Mouse (Mus musculus): Measurements from ENCODE around the gene Eci3. TPM values are rescaled to one million over a fixed set of nuclear protein-coding genes. Genes with fewer than 3 reads are reported as not detected.
"Not testable (repeated sequence)": the region's sequence is repeated elsewhere in the genome, so short reads cannot be mapped to it uniquely, and the experiment has no call there.

Eci3 gene
- total and polyA plus RNA-seq, 3 experiments = 0.35 to 0.93 TPM; not detected in 1

- H3K4me3 ChIP-seq (ENCODE audit: control insufficient read depth in 1 of 2, insufficient read depth in 1 of 2, low read depth in 2 of 2, low read length in 2 of 2); H3K4me1 ChIP-seq (ENCODE audit: control insufficient read depth in 1 of 2, insufficient read depth in 2 of 2, low read length in 2 of 2); H3K36me3 ChIP-seq (ENCODE audit: control insufficient read depth in 1 of 2, insufficient read depth in 2 of 2, low read length in 2 of 2); H3K79me2 ChIP-seq (ENCODE audit: control insufficient read depth, insufficient read depth, low read length, poor library complexity); H3K27ac ChIP-seq (ENCODE audit: control insufficient read depth, low read depth, low read length); H3K9me3 ChIP-seq (replicated peaks; ENCODE audit: insufficient read depth, low read length); H3K27me3 ChIP-seq (ENCODE audit: control insufficient read depth in 1 of 2, insufficient read depth in 2 of 2, low read length in 2 of 2); H3K9ac ChIP-seq (ENCODE audit: control insufficient read depth, low read depth, low read length, poor library complexity, severe bottlenecking): not testable (repeated sequence)
- peak; percentile 57 for TF ChIP-seq GATA1 (IDR thresholded peaks at IDR 0.05; ENCODE audit: low read depth, low read length)
- TF ChIP-seq ETS1 (IDR thresholded peaks at IDR 0.05; ENCODE audit: low read depth, low read length) = peak; percentile 59
- TF ChIP-seq EP300 (IDR thresholded peaks at IDR 0.05; ENCODE audit: low read depth in 1 of 2, low read length in 2 of 2) = peak; percentile 61 to 64
- peak; percentile 57 for TF ChIP-seq TCF12 (IDR thresholded peaks at IDR 0.05; ENCODE audit: low read depth, low read length)
- DNase-seq (ENCODE audit: low read depth, low spot score) = peak; percentile 52
These were observed 12.2 kb downstream of the Eci3 start for GRCm38 (mm10) chr13:34951437-34951836.

GRCm38 (mm10) chr13:34942370-34942769 lies 21.2 kb downstream of the Eci3 start:
- no peaks in the 10 kb centered on the region for H3K9me3 ChIP-seq (replicated peaks; ENCODE audit: insufficient read depth, low read length)

GRCm38 (mm10) chr13:34934931-34935644 lies 28.5 kb downstream of the Eci3 start:
- Histone ChIP-seq H3K9me3 (replicated peaks; ENCODE audit: insufficient read depth, low read length) (no peaks in the 10 kb centered on the region), H3K27me3 (ENCODE audit: control insufficient read depth in 1 of 2, insufficient read depth in 2 of 2, low read length in 2 of 2) (peaks cover 2 to 6% of the 10 kb centered on the region in 2 experiments; a peak in 3 of 4 replicates), H3K4me3 (ENCODE audit: control insufficient read depth in 1 of 2, insufficient read depth in 1 of 2, low read depth in 2 of 2, low read length in 2 of 2) (no peak overlapping the region), H3K4me1 (ENCODE audit: control insufficient read depth in 1 of 2, insufficient read depth in 2 of 2, low read length in 2 of 2) (no peaks in the 10 kb centered on the region), H3K36me3 (ENCODE audit: control insufficient read depth in 1 of 2, insufficient read depth in 2 of 2, low read length in 2 of 2) (no peaks in the 10 kb centered on the region), H3K9ac (ENCODE audit: control insufficient read depth, low read depth, low read length, poor library complexity, severe bottlenecking) (no peak overlapping the region), H3K27ac (ENCODE audit: control insufficient read depth, low read depth, low read length) (no peak overlapping the region), H3K79me2 (ENCODE audit: control insufficient read depth, insufficient read depth, low read length, poor library complexity) (no peaks in the 10 kb centered on the region)
- no peak for DNase-seq (ENCODE audit: low read depth, low spot score)
- TF ChIP-seq USF2 (IDR thresholded peaks at IDR 0.05; ENCODE audit: borderline replicate concordance in 1 of 2, insufficient read depth in 1 of 2, low read depth in 1 of 2, low read length in 2 of 2) = no peak
- TF ChIP-seq JUND (IDR thresholded peaks at IDR 0.05; ENCODE audit: low read depth, low read length) = no peak
- TF ChIP-seq TBP (IDR thresholded peaks at IDR 0.05; ENCODE audit: low read depth, low read length) = no peak
- no peak for TF ChIP-seq POLR2AphosphoS5 (IDR thresholded peaks at IDR 0.05; ENCODE audit: borderline replicate concordance, low read depth, low read length)
- no peak for TF ChIP-seq MYC (IDR thresholded peaks at IDR 0.05; ENCODE audit: low read depth, low read length)
- no peak for TF ChIP-seq ETS1 (IDR thresholded peaks at IDR 0.05; ENCODE audit: low read depth, low read length)
- no peak for TF ChIP-seq GABPA (IDR thresholded peaks at IDR 0.05; ENCODE audit: low read depth, low read length)
- TF ChIP-seq CHD1 (IDR thresholded peaks at IDR 0.05; ENCODE audit: low read depth, low read length) = no peak
- TF ChIP-seq SMC3 (IDR thresholded peaks at IDR 0.05; ENCODE audit: low read depth, low read length) = no peak
- TF ChIP-seq CTCF (IDR thresholded peaks at IDR 0.05 in 2 of 3, conservative IDR thresholded peaks at IDR 0.05 in 1 of 3; ENCODE audit: control insufficient read depth in 1 of 3, insufficient read depth in 1 of 3, low read depth in 2 of 3, low read length in 3 of 3, poor library complexity in 1 of 3, severe bottlenecking in 1 of 3) = no peak
- TF ChIP-seq USF1 (IDR thresholded peaks at IDR 0.05; ENCODE audit: low read depth, low read length) = no peak
- no peak for TF ChIP-seq NRF1 (IDR thresholded peaks at IDR 0.05; ENCODE audit: insufficient read depth, low read depth, low read length, poor library complexity, severe bottlenecking)
- no peak for TF ChIP-seq MYB (IDR thresholded peaks at IDR 0.05; ENCODE audit: low read depth, low read length)
- TF ChIP-seq ELF1 (IDR thresholded peaks at IDR 0.05; ENCODE audit: low read depth, low read length) = no peak

More at GRCm38 (mm10) chr13:34942370-34942769, 21.2 kb downstream of the Eci3 start:
- Histone ChIP-seq H3K4me3 (ENCODE audit: control insufficient read depth in 1 of 2, insufficient read depth in 1 of 2, low read depth in 2 of 2, low read length in 2 of 2) (no peak overlapping the region), H3K79me2 (ENCODE audit: control insufficient read depth, insufficient read depth, low read length, poor library complexity) (no peaks in the 10 kb centered on the region), H3K27ac (ENCODE audit: control insufficient read depth, low read depth, low read length) (no peak overlapping the region), H3K9ac (ENCODE audit: control insufficient read depth, low read depth, low read length, poor library complexity, severe bottlenecking) (no peak overlapping the region), H3K27me3 (ENCODE audit: control insufficient read depth in 1 of 2, insufficient read depth in 2 of 2, low read length in 2 of 2) (peaks cover 2 to 3% of the 10 kb centered on the region in 2 experiments; a peak in 2 of 4 replicates), H3K36me3 (ENCODE audit: control insufficient read depth in 1 of 2, insufficient read depth in 2 of 2, low read length in 2 of 2) (no peaks in the 10 kb centered on the region), H3K4me1 (ENCODE audit: control insufficient read depth in 1 of 2, insufficient read depth in 2 of 2, low read length in 2 of 2) (no peaks in the 10 kb centered on the region)
- no peak for TF ChIP-seq GABPA (IDR thresholded peaks at IDR 0.05; ENCODE audit: low read depth, low read length)
- TF ChIP-seq EP300 (IDR thresholded peaks at IDR 0.05; ENCODE audit: low read depth in 1 of 2, low read length in 2 of 2) = no peak
- TF ChIP-seq CHD1 (IDR thresholded peaks at IDR 0.05; ENCODE audit: low read depth, low read length) = no peak
- TF ChIP-seq MAX (IDR thresholded peaks at IDR 0.05; ENCODE audit: low read length) = no peak
- TF ChIP-seq KAT2A (conservative IDR thresholded peaks at IDR 0.05; ENCODE audit: low read depth, low read length) = no peak
- TF ChIP-seq ZKSCAN1 (IDR thresholded peaks at IDR 0.05; ENCODE audit: low read depth, low read length) = no peak
- TF ChIP-seq SMC3 (IDR thresholded peaks at IDR 0.05; ENCODE audit: low read depth, low read length) = no peak
- TF ChIP-seq SIN3A (IDR thresholded peaks at IDR 0.05; ENCODE audit: low read length) = no peak
- TF ChIP-seq HCFC1 (IDR thresholded peaks at IDR 0.05; ENCODE audit: low read depth, low read length) = no peak
- no peak for TF ChIP-seq RAD21 (IDR thresholded peaks at IDR 0.05; ENCODE audit: low read depth, low read length)
- no peak for TF ChIP-seq MEF2A (IDR thresholded peaks at IDR 0.05; ENCODE audit: extremely low read depth, insufficient replicate concordance, low read depth, low read length, poor library complexity, severe bottlenecking)
- no peak for TF ChIP-seq CTCF (IDR thresholded peaks at IDR 0.05 in 2 of 3, conservative IDR thresholded peaks at IDR 0.05 in 1 of 3; ENCODE audit: control insufficient read depth in 1 of 3, insufficient read depth in 1 of 3, low read depth in 2 of 3, low read length in 3 of 3, poor library complexity in 1 of 3, severe bottlenecking in 1 of 3)
- TF ChIP-seq POLR2AphosphoS5 (IDR thresholded peaks at IDR 0.05; ENCODE audit: borderline replicate concordance, low read depth, low read length) = no peak
- TF ChIP-seq MYC (IDR thresholded peaks at IDR 0.05; ENCODE audit: low read depth, low read length) = no peak
- no peak for TF ChIP-seq BHLHE40 (IDR thresholded peaks at IDR 0.05; ENCODE audit: borderline replicate concordance, low read depth, low read length)
- TF ChIP-seq JUND (IDR thresholded peaks at IDR 0.05; ENCODE audit: low read depth, low read length) = no peak
- TF ChIP-seq MAZ (IDR thresholded peaks at IDR 0.05; ENCODE audit: low read depth, low read length) = no peak
- no peak for TF ChIP-seq POLR2A (IDR thresholded peaks at IDR 0.05; ENCODE audit: control insufficient read depth in 1 of 2, insufficient read depth in 1 of 2, low read depth in 1 of 2, low read length in 2 of 2, poor library complexity in 1 of 2)
- no peak for DNase-seq (ENCODE audit: low read depth, low spot score)

Data from MEL (cell line).